Mouse (Mus musculus): ENCODE measurements around the gene Csf2ra.

DNA sequence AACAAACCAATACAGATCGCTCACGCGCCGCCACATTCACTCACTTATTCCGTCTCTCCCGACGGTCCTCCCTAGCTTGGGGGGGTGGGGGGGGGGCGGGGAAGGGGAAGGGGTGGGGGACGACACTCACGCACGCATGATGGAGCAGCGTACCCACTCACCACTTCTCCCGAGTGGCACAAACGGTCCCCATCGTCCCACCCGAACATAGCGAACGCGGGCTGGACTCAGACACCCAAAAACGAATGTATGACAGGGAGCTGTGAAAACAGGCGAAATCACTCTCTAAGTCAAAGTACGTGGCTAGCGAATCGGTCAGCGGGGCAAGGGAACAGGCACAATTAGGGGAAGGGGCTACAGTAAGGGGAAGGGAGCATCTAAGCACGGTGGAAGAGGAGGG lies 38.4 kb upstream of the Csf2ra start:
- no peak for TF ChIP-seq POLR2A (IDR thresholded peaks at IDR 0.05; ENCODE audit: borderline replicate concordance, extremely low read depth, insufficient read depth, insufficient read length, poor library complexity, severe bottlenecking)
- TF ChIP-seq CTCF (IDR thresholded peaks at IDR 0.05; ENCODE audit: borderline replicate concordance, extremely low read depth, insufficient read depth, insufficient read length): no peak
